Mouse (Mus musculus) embryo, embryonic 9.5 days (tissue): Measurements from ENCODE around the gene Vps37b.
A peak's percentile ranks its signal among the peaks of the same experiment; 100 is the strongest.

Source experiments
- DNase-seq: peaks from one replicate; pipeline ENCODE4 v3.0.0-alpha.2; 2017; ENCODE audit errors: extremely low spot score

The Vps37b gene

DNA sequence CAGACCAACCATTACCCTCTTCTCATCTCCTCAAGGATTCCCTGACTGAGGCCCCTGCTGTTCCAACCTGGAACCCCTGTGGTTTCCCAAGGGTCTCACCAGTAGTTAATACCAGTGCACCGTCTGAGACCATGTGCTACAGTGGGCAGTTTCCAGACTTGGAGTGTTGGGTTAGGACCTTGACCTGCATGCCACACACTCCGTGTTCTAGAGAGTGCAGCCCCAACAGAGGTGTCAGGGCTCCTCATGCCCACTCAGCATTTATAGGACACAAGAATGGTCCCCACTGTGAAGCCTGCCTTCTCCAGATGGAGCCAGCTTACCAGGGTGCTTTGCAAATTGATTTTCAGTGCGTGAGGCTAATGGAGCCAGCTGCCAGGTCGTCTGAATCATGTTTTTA is 28.7 kb downstream of the Vps37b start:
- DNase-seq: no peak

DNA sequence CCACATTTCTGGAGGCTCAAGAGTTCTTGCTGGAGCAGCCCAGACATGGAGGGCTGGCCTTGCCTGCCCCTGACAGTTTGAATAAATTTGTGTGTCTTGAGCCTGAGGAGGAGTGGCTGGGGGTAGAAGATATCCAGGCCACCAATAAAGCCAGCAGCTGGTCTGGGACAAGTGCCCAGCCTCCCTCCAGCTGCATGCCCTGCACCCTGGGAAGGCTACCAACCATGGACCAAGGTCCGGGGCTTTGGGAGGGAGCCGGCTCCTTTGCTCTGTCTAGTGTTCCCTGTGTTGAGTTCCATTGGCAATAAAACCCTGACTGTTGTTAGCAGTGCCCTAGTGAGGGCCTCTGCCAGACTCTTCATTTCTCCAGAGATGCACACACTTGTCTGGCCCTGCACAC is 29.2 kb downstream of the Vps37b start:
- DNase-seq: no peak

DNA sequence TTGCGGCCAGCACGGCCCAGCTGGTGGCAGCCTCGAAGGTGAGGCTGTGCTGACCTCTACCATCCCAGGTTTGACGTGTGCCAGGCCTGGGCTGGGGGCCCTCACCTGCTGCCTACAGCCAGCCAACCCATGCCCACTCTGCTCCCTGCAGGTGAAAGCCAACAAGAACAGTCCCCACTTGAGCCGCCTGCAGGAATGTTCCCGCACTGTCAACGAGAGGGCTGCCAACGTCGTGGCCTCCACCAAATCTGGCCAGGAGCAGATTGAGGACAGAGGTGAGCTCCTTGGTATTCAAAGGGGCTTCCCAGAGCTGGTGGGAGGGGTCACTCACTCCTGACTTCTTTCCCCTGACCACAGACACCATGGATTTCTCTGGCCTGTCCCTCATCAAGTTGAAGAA is 30.8 kb downstream of the Vps37b start:
- DNase-seq: no peak

DNA sequence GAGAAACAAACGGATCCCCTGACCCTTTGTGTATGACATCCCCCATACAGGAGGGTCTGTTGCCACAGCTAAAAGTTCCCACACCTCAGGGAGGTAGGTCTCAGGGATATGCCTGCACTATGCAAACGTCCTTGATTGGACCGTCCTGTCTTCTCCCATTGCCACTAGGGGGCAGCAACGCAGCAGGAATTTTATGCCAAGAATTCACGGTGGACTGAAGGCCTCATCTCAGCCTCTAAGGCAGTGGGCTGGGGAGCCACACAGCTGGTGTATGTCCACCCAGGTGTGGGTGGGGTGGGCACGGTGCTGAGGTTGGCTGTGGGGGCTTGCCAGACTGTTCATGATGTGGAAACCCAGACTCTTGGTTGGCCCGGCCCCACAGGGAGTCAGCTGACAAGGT is 31.2 kb downstream of the Vps37b start:
- DNase-seq: peak; percentile 84

DNA sequence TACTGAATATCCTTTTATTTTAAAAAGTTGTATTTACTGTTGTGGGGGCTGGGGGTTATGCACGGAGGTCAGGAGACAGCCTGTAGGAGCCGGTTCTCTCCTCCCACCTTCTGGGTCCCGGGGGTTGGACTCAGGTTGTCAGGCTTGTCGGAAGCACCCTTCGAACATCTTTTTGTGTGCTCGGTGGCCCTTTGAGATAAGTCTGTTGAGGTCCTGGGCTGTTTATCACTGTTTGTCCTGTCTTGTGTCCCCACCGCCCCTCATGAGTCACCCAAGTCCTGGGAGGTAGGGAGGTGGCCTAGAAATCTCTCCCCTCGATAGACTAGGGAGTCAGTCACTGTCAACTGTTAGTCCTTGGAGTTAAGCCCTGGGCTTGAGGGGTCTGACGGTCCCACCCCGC is 33.7 kb downstream of the Vps37b start:
- DNase-seq: no peak

DNA sequence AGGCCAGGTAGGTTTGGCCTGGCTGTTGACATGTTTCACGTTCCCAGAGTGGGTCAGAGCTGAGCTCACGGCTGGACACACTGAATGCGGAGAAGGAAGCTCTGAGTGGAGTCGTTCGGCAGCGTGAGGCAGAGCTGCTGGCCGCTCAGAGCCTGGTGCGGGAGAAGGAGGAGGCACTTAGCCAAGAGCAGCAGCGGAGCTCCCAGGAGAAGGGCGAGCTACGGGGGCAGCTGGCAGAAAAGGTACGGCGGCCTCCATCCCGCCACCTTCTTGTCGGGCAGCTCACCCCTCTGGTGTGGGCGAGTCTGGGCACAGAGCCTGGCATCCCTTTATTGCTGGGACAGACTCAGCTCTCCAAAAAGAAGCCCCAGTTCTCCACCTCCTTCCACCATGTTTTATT is 34.3 kb downstream of the Vps37b start:
- no peak for DNase-seq

DNA sequence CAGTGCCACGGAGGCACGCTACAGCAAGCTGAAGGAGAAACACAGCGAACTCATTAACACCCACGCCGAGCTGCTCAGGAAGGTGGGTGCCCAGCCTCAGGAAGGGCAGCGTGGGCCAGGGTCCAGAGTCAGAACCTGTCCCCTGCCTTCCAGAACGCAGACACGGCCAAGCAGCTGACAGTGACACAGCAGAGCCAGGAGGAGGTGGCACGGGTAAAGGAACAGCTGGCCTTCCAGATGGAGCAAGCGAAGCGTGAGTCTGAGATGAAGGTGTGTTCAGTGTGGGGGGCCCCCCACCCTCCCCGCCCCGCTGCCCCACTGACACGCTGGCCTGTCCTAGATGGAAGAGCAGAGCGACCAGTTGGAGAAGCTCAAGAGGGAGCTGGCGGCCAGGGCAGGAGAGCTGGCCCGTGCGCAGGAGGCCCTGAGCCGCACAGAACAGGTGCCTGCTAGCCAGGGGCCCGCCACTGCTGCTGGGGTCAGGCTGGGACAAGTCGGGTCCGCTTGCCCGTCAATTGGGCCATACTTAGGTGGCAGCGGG is 34.8 kb downstream of the Vps37b start:
- no peak for DNase-seq

DNA sequence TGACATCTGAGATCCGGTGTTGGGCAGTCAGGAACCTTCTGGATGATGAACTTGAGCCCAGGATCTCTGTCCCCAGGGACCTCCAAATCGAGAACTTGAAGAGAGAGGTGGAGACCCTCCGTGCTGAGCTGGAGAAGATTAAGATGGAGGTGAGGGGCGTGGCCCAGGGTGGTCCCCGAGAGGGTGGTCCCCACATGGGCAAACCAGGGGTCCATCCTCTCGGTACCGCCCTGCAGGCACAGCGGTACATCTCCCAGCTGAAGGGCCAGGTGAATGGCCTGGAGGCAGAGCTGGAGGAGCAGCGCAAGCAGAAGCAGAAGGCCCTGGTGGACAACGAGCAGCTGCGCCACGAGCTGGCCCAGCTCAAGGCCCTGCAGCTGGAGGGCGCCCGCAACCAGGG is 35.4 kb downstream of the Vps37b start:
- no peak for DNase-seq

DNA sequence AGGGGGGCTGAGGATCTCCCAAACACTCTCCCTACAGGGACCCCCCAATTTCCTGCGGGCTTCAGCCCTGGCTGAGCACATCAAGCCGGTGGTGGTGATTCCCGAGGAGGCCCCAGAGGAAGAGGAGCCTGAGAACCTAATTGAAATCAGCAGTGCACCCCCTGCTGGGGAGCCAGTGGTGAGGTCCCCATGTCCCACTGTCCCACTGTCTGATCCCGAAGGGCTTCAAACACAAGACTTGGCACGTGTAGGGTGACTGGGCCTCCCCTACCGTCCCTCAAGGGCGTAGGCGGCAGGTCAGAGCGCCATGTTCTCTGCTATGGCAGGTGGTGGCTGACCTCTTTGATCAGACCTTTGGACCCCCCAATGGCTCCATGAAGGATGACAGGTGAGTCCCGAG is 35.9 kb downstream of the Vps37b start:
- DNase-seq: no peak

DNA sequence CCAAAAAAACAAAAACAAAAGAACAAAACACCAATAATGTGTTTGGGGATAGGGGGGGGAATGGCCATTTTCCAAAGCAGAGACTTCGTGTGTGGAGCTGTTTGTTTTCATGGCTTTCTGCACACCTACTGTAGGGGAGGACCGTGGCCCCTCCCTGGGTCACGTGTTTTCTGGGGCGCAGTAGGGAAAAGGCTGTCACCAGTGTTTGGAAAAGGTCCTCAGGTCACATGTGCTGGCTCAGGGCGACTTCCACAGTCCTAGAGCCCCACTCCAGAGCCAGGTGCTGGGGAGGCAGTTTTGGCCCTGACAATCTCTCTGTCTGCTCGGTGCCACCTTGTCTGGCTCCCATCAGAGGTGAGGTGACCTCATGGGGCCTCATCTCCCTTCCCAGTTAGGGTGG is 36.7 kb downstream of the Vps37b start:
- DNase-seq: no peak

DNA sequence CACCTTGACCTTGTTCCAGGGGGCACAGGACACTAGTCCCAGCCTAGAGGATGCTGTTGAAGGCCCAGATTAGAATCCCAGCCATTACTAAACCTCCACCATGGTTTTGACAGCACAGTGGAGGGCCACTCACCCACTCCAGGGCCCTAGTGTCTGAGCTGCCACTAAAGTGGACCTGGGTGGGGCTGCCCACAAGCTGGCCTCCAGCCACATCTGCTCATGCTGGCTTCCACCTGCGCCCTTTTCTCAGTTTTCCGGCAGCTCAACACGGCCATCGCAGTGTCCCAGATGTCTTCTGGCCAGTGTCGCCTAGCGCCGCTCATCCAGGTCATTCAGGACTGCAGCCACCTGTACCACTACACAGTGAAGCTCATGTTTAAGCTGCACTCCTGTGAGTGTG is 37.6 kb downstream of the Vps37b start:
- DNase-seq: no peak

DNA sequence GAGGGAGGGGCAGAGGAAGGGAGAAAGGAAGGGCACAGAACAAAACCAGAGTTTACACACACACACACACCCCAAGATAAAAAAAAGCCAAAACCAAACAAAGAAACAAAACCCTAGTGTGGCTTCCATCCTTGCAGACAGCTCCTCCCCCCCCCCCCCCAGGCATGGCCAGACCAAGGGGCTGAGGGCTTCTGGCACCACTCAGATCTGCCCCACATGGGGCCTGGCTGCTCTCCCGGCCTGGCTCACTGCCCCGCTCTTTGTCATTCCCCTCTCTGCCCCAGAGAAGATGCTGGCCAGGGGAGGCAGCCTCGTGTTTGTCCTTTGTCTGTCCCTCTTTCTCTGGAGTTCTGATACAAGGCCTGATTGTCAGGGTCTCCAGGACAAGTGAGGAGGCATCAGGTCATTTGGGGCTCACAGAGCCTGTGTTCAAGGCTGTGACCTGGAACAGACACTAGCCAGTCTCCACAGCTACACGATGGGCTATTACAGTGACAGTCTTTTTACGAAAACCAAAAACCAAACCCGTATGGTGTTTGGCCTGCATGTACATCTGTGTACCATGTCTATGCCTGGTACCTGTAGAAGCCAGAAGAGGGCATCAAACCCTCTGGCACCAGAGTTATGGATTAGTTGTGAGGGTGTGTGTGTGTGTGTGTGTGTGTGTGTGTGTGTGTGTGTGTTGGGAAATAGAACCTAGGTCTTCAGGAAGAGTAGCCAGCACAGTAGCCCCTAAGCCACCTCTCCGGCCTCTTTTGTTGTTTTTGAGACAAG is 38.6 kb downstream of the Vps37b start:
- no peak for DNase-seq

DNA sequence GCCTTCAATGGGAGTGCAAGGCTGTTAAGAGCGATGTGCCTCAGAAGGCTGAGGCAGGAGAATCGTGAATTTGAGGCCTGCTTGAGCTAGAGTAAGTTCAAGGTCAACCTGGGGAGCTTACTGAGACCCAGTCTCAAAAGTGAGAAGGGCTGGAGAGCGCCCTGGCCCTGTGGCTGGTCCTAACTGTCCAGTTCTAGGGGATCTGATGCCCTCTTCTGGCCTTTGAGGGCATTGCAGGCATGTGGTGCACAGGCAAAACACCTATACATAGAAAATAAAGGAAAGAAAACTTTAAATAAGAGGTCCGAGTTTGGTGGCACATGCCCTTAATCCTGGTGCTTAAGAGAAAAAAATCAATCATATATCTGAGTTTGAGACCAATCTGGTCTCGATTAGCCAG is 39.3 kb downstream of the Vps37b start:
- peak; percentile 83 for DNase-seq

DNA sequence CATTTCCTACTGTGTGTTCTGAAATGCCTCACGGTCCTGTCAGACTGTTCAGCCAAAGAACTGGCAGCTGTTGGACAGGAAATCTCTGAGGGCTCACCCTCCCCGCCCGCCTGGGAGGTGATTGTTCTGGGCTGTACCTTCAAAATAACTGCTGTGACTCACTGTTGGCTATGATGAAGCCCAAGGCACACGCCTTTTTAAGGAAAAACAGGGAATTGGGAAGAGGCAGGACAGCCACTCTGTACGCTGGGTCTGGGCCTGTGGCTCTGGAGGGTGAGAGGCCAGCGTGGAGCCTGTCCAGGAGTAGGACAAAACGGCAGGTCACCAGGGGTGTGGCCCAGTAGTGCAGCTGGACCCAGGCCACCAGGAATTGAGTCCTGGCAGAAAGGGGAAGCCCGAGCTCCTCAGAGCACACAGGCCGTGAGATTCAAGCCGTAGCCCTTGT is 39.9 kb downstream of the Vps37b start:
- no peak for DNase-seq

DNA sequence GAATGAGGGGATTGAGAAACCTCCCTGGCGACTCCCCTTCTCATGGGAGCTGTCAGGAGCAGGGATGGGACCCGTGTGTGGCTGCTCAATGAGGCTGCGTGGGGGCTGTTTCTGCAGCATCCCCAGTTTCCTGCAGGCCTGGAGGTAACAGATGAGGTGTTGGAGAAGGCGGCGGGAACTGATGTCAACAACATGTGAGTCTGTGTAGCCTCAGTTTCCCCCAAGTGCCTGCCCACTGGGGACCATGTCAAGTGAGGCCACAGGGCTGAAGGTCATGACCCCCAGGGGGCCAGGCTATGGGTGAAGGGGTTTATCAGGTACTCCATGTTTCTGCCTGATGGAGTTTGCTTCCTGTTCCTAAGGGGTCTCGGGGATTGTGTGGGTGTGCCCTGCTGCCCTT is 40.7 kb downstream of the Vps37b start:
- DNase-seq: no peak

DNA sequence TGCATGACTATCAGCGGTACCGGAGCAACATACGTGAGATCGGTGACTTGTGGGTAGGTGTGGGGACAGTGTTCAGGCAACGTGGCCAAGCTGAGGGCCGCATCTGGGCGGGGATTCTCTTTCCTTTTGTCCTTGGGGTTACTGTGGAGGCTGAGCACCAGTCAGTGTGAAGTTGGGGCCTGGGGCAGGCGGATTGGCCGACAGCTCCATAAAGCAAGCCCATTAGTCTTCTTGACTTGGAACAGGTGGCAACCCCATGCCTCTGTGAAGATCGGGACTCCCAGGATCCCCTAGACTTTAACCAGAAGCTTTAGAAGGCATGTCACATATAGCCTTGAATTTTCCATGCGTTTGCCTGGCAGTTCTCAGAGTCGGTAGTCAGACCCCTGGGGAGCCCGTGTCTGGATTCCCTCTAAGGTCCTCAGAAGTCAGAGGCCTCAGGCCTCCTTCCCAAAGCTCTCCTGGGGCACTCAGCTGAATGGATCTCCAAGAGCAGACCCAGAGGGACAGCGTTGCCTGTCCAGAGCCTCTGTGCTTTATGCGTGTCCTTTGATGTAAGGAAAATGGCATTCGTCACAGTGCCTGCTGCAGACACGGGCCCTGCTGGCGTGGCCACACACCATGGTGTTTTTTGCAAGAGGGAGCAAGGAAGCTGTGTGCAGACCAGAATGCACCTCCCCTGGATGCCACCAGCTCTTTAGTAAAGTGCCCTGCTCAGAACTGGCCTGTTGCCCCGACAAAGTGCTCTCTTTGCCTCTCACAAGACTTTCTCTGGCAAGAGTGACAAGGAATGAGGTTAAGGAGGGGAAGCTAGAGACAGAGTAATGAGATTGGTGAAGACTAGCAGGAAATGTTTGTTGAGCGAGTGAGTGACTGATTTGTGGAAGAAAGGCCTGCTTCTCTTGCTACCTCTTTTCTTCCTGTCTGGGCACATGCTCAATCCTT is 41.9 kb downstream of the Vps37b start:
- DNase-seq: no peak

DNA sequence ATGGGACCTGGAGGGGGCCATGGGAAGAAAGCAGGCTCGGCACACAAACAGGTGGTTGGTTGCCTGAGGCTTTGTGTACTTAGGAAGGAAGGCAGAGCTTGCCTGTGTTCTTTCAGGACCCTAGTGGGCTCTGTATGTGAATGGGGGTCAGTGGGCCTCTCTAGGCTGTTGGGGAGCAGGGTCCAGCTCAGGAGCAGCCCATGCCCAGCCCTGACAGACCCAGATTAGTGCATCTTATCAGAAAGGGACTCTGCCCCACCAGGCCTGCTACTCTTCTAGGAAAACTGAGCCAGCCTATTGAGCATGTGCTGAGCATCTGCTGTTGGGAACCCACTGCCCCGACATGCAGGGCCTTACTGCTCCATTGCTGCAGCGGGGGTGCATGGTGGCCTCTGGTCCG is 44.6 kb downstream of the Vps37b start:
- DNase-seq: no peak

DNA sequence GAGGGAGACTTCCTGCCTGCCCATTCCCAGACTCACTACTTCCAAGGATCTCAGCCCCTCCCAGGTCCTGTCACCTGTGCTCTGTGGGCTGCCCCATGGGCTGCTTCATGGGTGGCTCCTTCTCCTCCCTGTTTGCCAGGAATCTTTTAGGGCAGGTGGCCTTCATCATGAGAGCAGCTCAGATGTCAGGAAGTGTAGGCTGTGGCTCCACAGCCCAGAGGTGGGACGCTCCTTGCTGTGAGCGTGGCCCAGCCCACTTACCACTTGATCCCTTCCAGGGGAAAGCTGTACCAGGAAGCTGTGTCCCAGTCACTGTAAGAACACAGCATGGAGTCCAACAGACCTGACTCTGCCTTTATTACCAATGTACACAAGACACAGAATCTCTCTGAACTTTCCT is 45.1 kb downstream of the Vps37b start:
- DNase-seq: no peak

DNA sequence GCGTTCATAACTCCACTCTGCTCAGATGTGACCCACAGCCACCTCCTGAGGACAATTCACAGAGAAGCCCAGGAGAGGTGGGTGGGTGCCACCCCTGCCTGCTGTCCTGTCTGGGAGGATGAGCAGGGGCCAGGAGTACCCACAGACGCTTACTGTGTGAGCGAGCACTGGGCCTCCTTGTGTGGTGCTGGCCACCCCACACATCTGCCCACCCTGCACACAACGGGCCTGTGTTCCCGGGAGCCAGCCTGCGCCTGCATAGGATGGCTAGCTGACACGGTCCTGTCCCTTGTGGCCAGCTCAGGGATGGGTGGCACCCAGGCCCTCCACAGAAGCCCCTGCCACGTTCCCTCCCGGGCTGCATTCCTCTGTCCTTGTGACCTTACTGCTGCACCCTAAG is 46.6 kb downstream of the Vps37b start:
- DNase-seq: no peak

DNA sequence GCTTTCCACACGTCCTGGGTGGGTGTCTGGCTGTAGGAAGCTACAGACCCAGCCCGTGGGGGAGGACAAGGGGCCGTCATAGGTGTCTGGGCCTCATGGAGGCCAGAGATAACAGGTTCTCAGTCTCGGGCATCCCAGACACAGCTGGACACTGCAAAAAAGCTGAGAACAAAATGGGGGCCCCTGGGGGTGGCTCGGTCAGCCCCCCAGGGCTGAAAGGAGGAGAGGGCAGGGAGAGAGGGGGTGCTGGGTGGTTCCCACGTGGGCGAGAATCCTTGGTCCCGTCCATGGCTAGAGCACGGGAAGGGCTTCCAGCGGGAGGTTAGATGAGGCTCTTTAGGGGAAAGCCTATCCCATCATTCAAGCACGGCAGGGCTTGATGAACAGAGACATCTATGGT is 49.2 kb downstream of the Vps37b start:
- DNase-seq: no peak

DNA sequence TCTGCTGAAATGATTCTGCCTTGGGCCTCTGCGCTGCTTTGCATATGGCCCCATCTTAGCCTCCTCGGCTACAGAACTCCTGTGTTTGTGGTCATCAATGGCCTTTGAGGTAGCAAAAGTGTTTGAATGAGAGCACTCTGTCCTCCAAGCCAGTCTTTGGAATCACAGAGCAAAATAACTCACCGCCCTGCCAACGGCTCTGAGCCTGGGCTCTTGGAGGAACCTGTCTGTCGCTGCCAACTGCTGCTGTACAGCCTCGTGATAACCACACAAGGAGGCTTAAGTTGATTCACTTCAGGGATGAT is 50.9 kb downstream of the Vps37b start:
- no peak for DNase-seq

DNA sequence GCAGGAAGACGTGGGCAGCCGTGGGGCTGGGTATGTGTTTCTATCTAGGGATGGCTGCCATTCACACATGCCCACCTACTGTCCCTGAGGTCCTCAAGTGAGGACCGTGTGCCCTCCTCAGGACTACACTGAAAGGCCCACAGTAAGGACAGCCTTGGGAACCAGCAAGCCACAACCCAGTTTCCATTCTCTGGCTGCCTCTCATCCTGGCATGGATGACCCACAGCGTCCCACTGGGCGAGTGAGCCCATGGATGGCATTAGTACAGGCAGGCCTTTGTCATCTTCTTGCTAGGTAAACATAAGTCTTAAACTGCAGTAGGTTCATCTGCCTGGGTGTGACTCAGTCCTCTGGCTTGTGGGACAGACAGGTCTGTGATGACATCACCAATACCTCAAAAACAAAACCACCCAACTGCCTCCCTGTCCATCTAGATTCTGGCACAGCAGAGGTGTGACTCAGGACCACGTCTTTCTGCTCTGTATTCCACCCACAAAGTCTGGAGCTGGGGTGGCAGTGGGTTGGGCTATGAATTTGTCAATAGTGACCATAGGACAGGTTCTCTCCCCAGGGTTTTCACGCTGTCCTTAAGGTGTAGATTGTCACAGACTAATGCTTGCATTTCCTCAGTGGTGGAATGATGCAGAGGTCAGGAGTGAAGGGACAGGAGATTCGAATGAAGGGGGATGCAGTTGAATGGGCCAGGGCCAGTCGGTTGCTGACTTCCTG is 51.4 kb downstream of the Vps37b start:
- no peak for DNase-seq
